Mouse (Mus musculus): ENCODE measurements around the gene Fgf10.

DNA sequence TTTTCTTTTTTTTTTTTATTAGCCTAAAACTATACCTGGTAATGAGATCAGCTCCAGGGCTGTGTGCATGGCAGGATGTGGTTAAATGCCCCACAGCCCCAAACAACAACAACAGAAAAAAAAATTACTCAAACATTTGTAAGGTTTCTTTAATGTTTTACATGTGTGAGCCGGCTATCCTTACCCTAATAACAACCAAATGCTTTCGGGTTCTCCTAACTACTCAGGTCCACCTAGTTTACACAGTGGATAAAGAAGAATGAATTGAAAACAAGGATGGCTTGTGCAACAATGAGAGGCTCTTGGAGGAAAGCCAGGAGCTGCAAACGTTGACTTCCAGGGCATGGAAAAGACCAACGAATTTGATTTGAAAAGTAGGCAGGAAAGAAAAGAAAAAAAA is 122.6 kb downstream of the Fgf10 start:
- TF ChIP-seq CTCF (conservative IDR thresholded peaks at IDR 0.05; ENCODE audit: low read length) (no peak), NANOG (IDR thresholded peaks at IDR 0.05; ENCODE audit: borderline replicate concordance, low read length) (no peak)

Measured in E14TG2a.4 (cell line).